Mouse (Mus musculus) layer of hippocampus, adult 8-10 months (tissue): ENCODE data around the gene Hacd1. TPM values are rescaled to one million over a fixed set of nuclear protein-coding genes. Genes with fewer than 3 reads are reported as not detected.

Experiments
- DNase-seq, 2 experiments: peaks; one replicate each; pipeline ENCODE4 v3.0.0; 2022; ENCODE audit warnings: low spot score in 2 of 2
- total RNA-seq, 4 experiments: library from RNA; stranded (reverse); gene quantifications; 2 replicates each; pipeline ENCODE4 v1.2.4; 2022

The Hacd1 gene
- total RNA-seq, 4 experiments from 2014 or later: 11.3 to 16.5 (median 13.0) TPM

DNA sequence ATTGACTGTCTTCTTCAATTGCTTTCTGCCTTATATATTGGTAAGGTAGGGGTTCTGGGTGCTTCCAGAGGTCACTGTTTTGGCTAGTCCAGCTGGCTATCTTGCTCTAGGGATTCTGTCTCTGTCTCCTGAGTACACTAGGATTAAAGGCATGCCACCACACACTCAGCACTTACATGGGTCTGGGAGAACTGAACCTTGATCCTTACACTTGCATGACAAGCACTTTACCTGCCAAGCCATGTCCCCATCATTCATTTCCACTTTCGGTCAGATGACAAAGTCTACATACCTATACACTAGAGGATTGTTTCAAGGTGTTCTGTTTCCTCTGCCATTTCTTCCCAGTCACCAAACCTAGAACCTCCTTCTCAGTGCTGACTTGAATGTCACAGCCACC is 50.8 kb downstream of the Hacd1 start:
- no peak for DNase-seq

GRCm38 (mm10) chr2:13960136-13960535 is 95.8 kb downstream of the Hacd1 start:
- no peak for DNase-seq

DNA sequence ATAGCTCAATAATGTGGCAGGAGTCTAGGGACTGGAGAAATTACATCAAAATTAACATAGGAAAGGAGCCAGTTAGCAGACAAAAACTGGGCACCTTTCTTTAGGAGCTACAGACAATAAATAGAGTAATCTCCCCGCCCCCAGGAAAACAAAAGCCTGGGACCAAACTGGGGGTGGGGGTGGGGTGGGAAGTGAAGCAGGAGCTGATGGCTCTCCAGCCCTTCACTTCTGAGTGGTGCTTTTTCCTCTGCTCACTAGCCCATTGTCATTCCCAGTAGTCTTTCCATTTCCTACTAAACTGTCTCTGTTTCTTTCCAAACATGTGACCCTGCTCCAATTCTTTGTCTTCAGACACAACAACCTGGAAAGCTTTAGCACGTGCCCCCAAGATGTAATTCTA is 99.5 kb downstream of the Hacd1 start:
- DNase-seq: no peak

DNA sequence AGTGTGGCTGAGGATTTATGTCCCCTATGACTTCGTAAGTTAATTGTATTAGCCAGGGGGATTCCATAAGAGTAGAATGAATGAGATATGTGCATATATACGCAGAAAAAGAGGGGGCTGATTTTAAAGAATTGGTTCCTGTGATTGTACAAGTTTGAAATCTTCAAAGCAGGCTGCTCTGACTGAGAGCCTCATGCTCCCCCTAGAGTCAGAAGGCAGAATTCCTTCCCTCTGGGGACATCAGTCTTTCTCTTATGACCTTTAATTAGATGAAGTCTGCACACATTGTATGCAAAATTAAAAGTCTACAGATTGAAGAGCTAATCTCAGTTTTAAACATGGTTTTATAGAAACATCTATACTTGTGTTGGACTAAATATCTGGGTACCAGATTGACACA is 117.8 kb downstream of the Hacd1 start:
- DNase-seq: no peak

DNA sequence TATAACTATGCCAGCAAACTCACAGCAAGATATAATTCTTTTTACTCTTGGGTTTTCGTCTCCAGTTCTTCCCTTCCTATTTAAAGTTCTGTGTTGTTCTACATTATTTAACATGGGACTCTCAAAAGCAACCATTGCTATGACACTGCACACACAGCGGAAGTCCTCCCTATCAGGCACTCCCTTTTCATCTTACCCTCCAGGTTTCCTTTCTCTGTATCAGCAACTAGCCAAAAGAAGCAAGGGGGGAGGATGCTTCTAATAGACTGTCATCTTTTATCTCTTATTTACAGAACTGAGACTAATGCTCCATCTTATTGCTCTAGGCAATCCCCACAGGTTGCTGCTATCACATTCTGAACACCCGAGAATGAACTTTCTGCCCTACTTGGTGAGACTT is 120.6 kb downstream of the Hacd1 start:
- DNase-seq: no peak

DNA sequence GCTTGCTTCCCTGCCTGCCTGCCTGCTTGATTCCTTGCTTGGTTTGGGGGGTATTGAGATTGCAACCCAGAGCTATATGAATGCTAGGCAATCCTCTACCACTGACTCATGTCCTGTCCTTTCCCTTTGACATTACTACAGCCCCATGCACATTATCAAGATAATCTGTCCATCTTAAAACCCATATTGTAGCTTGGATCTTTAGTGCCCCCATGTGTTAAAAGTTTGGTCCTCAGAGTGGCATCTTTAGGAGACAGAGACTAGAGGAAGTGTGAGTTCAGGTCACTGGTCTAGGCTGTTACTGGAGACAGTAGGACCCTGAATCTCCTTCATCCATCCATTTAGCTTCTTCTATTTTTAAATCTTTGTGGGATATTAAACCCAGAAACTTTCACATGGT is 123.7 kb downstream of the Hacd1 start:
- DNase-seq: no peak

- DNase-seq: no peak
Measured at GRCm38 (mm10) chr2:13930724-13931123, 125.2 kb downstream of the Hacd1 start.

GRCm38 (mm10) chr2:13888568-13888967 is 167.4 kb downstream of the Hacd1 start:
- no peak for DNase-seq

DNA sequence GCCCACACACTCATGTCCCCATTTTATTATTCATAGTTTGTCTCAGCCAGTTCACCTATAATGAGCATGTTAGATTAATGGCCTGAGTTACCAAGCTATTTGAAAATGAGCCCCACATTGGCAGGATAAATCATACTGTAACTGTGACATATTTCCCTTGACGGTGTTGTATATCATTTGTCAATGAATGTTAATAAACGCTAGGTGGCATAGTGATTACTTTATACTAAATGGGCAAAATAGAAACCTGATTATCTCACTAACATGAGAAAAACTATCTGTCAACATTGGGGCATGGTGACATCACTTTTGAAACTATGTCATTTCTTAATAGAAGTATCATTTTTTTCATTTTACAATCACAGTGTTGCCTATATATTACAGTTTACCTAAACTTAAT is 198.5 kb downstream of the Hacd1 start:
- DNase-seq: no peak

DNA sequence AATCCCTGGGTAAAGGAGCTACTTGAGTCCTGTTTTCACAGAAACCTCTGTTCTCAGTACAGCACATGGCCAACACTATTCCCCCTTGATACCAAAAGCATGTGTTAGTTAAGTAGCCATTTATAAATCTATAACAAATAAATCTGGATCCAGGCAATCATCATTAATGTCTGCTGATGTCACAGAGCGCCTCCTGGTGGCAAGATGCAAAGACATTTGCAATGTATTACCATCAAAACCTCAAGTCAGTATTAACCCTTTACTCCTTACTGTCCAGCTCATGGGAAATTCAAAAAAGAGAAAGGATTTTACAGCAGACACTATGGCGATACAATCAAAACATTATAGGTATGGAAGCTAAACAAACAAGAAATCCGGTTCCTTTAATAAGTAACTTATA is 200.4 kb downstream of the Hacd1 start:
- DNase-seq: no peak

GRCm38 (mm10) chr2:13836310-13836709 is 219.6 kb downstream of the Hacd1 start:
- DNase-seq: no peak

DNA sequence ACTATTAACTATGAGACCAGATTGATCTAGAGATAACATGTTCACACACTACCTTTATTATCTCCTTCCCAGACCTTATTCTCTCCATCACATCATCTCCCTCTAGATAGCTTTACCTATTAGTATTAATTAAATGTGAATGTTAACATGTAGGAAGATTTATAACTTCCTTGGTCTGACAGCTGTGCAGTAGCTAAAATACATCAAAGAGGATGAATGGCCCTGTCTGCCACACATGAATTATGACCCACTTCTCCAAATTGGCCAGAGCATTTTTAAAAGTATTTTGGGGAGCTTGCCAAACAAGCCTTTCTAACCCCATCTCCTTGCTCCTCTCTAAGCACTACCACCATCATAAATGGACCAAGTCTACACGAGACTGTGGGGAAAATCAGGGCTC is 220.9 kb downstream of the Hacd1 start:
- DNase-seq: no peak

GRCm38 (mm10) chr2:13816645-13817044 is 239.3 kb downstream of the Hacd1 start:
- no peak for DNase-seq

- no peak for DNase-seq
Measured at GRCm38 (mm10) chr2:13808593-13808992, 247.3 kb downstream of the Hacd1 start.

GRCm38 (mm10) chr2:13808008-13808407 is 247.9 kb downstream of the Hacd1 start:
- DNase-seq: no peak

- no peak for DNase-seq
Measured at GRCm38 (mm10) chr2:13806120-13806519, 249.8 kb downstream of the Hacd1 start.

DNA sequence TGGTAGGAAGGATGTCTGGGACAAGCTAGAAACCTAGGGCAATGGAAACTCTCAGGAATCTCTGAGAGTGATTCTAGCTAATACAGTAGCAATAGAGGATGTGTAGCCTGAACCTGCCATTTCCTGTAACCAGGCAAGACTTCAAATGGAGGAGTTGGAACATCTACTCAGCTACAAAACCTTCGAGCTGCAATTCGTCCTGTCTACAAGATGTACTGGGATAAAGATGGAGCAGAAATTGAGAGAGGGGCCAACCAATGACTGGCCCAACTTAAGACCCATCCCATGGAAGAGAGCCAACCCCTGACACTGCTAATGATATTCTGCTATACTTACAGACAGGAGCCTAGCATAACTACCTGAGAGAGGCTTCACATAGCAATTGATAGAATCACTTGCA is 255.3 kb downstream of the Hacd1 start:
- no peak for DNase-seq

Other genes with a start within 250 kb of the Hacd1 start
- gene Stam, start 18.0 kb upstream of the Hacd1 start, total RNA-seq: 100 to 1,000 TPM in 1 of 4 experiments, 10 to 100 TPM in 3; 83.8 to 108 (median 94.2) TPM
- under 1 TPM in 3 of 4 experiments, not detected in 1; 0.10 to 0.12 (median 0.11) TPM for gene Tmem236, start 118.4 kb upstream of the Hacd1 start, total RNA-seq
- 1 to 10 TPM; 3.2 to 3.9 (median 3.5) TPM for gene Mrc1, start 173.3 kb upstream of the Hacd1 start, total RNA-seq